Mouse (Mus musculus) limb, embryonic 12.5 days (tissue): Measurements from ENCODE around the gene Adamtsl1. TPM values are rescaled to one million over a fixed set of nuclear protein-coding genes. Genes with fewer than 3 reads are reported as not detected.
A peak's percentile ranks its signal among the peaks of the same experiment; 100 is the strongest.

Experiments
- ATAC-seq: fragments of 200-750 bp; cut with Nextera tagmentation; 2 replicates; pipeline ENCODE4 v1.8.0; 2017; ENCODE audit warnings: low read depth, moderate TSS enrichment; ENCODE audit not compliant: insufficient number of reproducible peaks, insufficient read depth, low FRiP score, low TSS enrichment
- H3K27ac ChIP-seq: fragments of 300-500 bp; sonication (generic); 2 replicates; pipeline ENCODE4 v1.5.1; 2016; ENCODE audit warnings: mild to moderate bottlenecking, moderate library complexity
- H3K27me3 ChIP-seq: fragments of 300-500 bp; sonication (generic); 2 replicates; pipeline ENCODE4 v1.6.1; 2016; ENCODE audit warnings: mild to moderate bottlenecking, moderate library complexity
- H3K36me3 ChIP-seq: fragments of 300-500 bp; sonication (generic); 2 replicates; pipeline ENCODE4 v1.6.1; 2016; ENCODE audit warnings: mild to moderate bottlenecking, moderate library complexity
- H3K4me1 ChIP-seq: fragments of 300-500 bp; sonication (generic); replicated peaks from 2 replicates; pipeline ENCODE4 v1.6.1; 2016
- H3K4me2 ChIP-seq: fragments of 300-500 bp; sonication (generic); 2 replicates; pipeline ENCODE4 v1.6.1; 2016; ENCODE audit warnings: mild to moderate bottlenecking, moderate library complexity
- H3K4me3 ChIP-seq: fragments of 300-500 bp; sonication (generic); replicated peaks from 2 replicates; pipeline ENCODE4 v1.5.1; 2016; ENCODE audit warnings: mild to moderate bottlenecking
- H3K9ac ChIP-seq: fragments of 300-500 bp; sonication (generic); replicated peaks from 2 replicates; pipeline ENCODE4 v1.6.1; 2016; ENCODE audit warnings: mild to moderate bottlenecking, moderate library complexity
- H3K9me3 ChIP-seq: fragments of 300-500 bp; sonication (generic); 2 replicates; pipeline ENCODE4 v1.6.1; 2016; ENCODE audit warnings: mild to moderate bottlenecking, moderate library complexity
- WGBS: fragments of 180-500 bp; shearing (Covaris S2); methylation state at CpG from one replicate; pipeline ENCODE4 v1.1.7; 2016; 5-methylcytosine and 5-hydroxymethylcytosine counted together
- polyA plus RNA-seq: library from polyadenylated mRNA; unstranded; fragments of >200 nt; fragmentation: Nextera tagmentation; extraction: Ambion mirVana; gene quantifications from 2 replicates; pipeline ENCODE4 v1.2.1, GENCODE M21; 2016

The Adamtsl1 gene
- polyA plus RNA-seq, 1 experiment from 2014 or later = 29.2 TPM

GRCm38 (mm10) chr4:86435631-86436030, 921.7 kb downstream of the Adamtsl1 start:
- WGBS = 88% methylated on average over 3 of the region's 3 CpGs
- Histone ChIP-seq H3K9me3 (no peaks in the 10 kb centered on the region), H3K4me3 (no peak overlapping the region), H3K36me3 (no peaks in the 10 kb centered on the region), H3K4me1 (peaks cover 22% of the 10 kb centered on the region), H3K27me3 (no peaks in the 10 kb centered on the region), H3K4me2 (no peak overlapping the region), H3K9ac (no peak overlapping the region), H3K27ac (no peak overlapping the region)
- no peak for ATAC-seq

DNA sequence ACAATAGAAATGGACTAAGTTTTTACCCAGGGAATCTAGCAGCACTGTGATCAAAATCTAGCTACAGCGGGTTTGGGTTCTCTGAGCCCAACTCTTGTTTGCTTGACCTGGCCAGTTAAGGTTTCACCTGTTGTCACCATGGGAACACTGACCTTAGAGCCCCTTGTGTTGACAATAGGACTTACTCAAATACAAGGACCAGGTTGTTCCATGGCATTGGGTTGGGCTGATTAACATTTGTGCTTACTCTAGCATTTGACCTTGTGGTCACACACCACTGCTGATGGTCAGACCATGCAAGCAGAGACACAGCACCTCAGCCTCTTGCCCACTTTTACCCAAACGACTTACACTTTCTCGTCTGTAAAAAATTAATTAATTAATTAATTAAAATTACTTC, 922.4 kb downstream of the Adamtsl1 start:
- H3K4me3 ChIP-seq = no peak overlapping the region
- no peak for ATAC-seq

DNA sequence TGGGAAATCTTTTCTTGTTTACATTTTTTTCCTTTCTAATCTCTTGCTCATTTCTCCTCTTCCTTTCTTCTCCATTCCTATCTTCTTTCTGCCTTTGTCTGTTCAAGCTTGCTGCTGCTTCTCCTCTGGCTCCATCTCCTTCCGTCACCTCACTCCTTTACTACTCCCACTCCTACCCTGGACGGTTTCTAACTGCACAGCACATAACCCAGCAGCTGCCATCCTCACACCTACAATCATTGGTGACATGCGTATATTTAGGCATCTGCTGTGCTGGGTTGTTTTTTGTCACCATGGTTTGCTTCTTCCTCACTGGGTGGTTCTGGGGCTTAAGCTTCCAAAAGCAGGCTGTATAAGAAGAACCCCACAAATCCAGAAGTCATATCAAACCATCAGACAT, 936.5 kb downstream of the Adamtsl1 start:
- H3K9me3 ChIP-seq = no peaks in the 10 kb centered on the region
- H3K4me2 ChIP-seq = no peak overlapping the region
- H3K4me1 ChIP-seq = no peaks in the 10 kb centered on the region
- no peak overlapping the region for H3K9ac ChIP-seq
- no peak overlapping the region for H3K4me3 ChIP-seq
- no peak for ATAC-seq
- H3K27me3 ChIP-seq = no peaks in the 10 kb centered on the region
- 82% methylated on average over 3 of the region's 3 CpGs for WGBS
- H3K36me3 ChIP-seq = no peaks in the 10 kb centered on the region
- H3K27ac ChIP-seq = no peak overlapping the region

More for the DNA sequence above, 922.4 kb downstream of the Adamtsl1 start:
- Histone ChIP-seq H3K4me2 (no peak overlapping the region), H3K27ac (no peak overlapping the region), H3K4me1 (peaks cover 27% of the 10 kb centered on the region), H3K9me3 (no peaks in the 10 kb centered on the region), H3K9ac (no peak overlapping the region), H3K27me3 (no peaks in the 10 kb centered on the region), H3K36me3 (no peaks in the 10 kb centered on the region)
- WGBS = 89% methylated on average over 3 of the region's 3 CpGs

- Histone ChIP-seq H3K36me3 (no peaks in the 10 kb centered on the region), H3K9me3 (no peaks in the 10 kb centered on the region), H3K4me1 (peaks cover 15% of the 10 kb centered on the region), H3K9ac (no peak overlapping the region), H3K4me3 (no peak overlapping the region), H3K4me2 (no peak overlapping the region), H3K27me3 (no peaks in the 10 kb centered on the region), H3K27ac (peak overlapping the region; percentile 65; the same call in 1 of the 2 replicates)
- WGBS = 11% methylated on average over 5 of the region's 5 CpGs
- ATAC-seq = 0 out of 2 replicates have a peak, but pooled peaks have one; percentile 37
Observed at GRCm38 (mm10) chr4:86464808-86465207, 950.8 kb downstream of the Adamtsl1 start.
